Mouse (Mus musculus): Measurements from ENCODE around the gene Krt79. TPM values are rescaled to one million over a fixed set of nuclear protein-coding genes. Genes with fewer than 3 reads are reported as not detected.

The Krt79 gene
- total RNA-seq, 1 experiment, result 2.0 TPM

DNA sequence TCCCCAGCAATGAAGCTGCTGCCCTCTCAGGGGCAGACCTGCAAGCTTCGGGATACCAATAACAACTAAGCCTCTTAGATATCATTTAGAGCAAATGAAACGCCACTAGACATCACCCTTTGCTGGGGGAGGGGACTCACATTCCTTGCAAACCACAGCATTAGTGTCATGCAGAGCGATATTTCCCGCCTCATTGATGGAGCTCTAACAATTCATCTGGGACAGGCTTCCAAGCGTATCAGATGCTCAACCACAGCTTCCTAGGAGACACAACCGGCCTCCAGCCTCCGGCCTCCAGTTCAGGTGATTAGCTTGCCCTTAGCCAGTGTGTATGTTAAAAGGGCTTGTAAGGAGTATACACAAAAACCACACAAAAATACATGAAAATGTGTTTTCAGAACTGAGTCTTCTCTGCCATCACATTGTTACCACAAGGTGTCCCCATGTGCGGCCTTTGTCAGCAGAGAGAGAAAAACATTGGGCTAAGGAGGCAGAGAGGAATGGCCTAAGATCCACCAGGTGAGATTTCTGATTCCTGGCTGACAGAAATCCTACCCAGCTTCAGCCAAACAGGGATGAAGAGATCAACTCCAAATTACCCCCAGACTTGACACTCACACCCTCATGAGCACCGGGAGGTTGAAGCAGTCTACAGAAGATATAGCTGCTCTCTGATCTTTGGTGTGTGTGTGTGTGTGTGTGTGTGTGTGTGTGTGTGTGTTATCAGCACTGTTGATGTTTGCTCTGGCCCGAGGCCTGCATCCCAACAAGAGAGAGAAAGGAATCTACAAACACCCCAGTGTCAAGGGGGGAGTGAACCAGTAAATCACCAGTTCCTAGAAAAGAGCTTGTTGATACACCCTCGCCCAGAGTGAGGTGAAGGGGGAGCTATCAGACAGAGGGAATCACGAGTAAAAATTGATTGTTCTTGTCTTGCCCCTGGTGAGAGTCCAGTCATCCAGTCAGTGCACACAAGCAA lies 37.7 kb downstream of the Krt79 start:
- DNase-seq (ENCODE audit: low read depth, low spot score), result no peak
- H3K36me3 ChIP-seq (ENCODE audit: control insufficient read depth, insufficient read depth, low read length, poor library complexity, severe bottlenecking), result no peaks in the 10 kb centered on the region
- H3K9me3 ChIP-seq (ENCODE audit: control insufficient read depth, insufficient read depth, low read depth, low read length), result no peaks in the 10 kb centered on the region
- no peak for TF ChIP-seq ZNF384 (IDR thresholded peaks at IDR 0.05; ENCODE audit: low read depth, low read length)
- TF ChIP-seq CHD2 (IDR thresholded peaks at IDR 0.05; ENCODE audit: low read depth, low read length), result no peak
- TF ChIP-seq MAFK (IDR thresholded peaks at IDR 0.05; ENCODE audit: insufficient read depth, low read depth, low read length), result no peak
- TF ChIP-seq ZC3H11A (IDR thresholded peaks at IDR 0.05; ENCODE audit: borderline replicate concordance, low read depth, low read length), result no peak
- TF ChIP-seq HCFC1 (IDR thresholded peaks at IDR 0.05; ENCODE audit: borderline replicate concordance, insufficient read depth, low read length), result no peak
- no peak overlapping the region for H3K4me3 ChIP-seq (ENCODE audit: insufficient read depth in 1 of 2, low read depth in 1 of 2, low read length in 2 of 2, poor library complexity in 1 of 2, severe bottlenecking in 1 of 2)
- no peak overlapping the region for H3K27ac ChIP-seq (ENCODE audit: insufficient read depth, low read depth, low read length, poor library complexity, severe bottlenecking)
- no peaks in the 10 kb centered on the region for H3K4me1 ChIP-seq (ENCODE audit: control insufficient read depth in 2 of 2, insufficient read depth in 2 of 2, low read length in 2 of 2, poor library complexity in 1 of 2)
- no peak overlapping the region for H3K9ac ChIP-seq (ENCODE audit: insufficient read depth, low read depth, low read length, poor library complexity, severe bottlenecking)
- in situ Hi-C loops (cut with MboI; ENCODE audit: low sequenced_read_pairs in 2 of 2, unreplicated experiment in 2 of 2), result no loop called here

DNA sequence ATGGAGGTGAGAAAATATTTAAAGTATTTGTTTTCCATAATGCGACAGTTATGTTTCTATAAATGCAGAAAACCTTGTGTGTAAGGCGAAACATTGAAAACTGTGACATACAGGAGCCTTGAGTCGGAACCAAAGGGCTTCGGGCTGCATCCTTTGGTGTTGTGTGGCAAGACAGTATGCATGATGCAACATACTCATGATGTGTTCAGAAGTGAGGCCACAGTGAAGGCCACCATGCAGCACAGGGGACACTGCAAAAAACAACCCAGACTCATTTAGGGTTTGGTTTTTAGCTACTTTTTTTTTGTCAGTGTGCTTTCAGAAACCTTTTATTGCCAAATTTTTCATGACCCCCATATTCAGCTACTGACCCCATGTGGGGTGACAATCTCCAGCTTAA lies 44.9 kb downstream of the Krt79 start:
- H3K4me3 ChIP-seq (ENCODE audit: insufficient read depth in 1 of 2, low read depth in 1 of 2, low read length in 2 of 2, poor library complexity in 1 of 2, severe bottlenecking in 1 of 2), result no peak overlapping the region
- no peaks in the 10 kb centered on the region for H3K9me3 ChIP-seq (ENCODE audit: control insufficient read depth, insufficient read depth, low read depth, low read length)
- H3K9ac ChIP-seq (ENCODE audit: insufficient read depth, low read depth, low read length, poor library complexity, severe bottlenecking), result no peak overlapping the region
- H3K27ac ChIP-seq (ENCODE audit: insufficient read depth, low read depth, low read length, poor library complexity, severe bottlenecking), result no peak overlapping the region
- in situ Hi-C loops (cut with MboI; ENCODE audit: low sequenced_read_pairs in 2 of 2, unreplicated experiment in 2 of 2), result no loop called here
- H3K36me3 ChIP-seq (ENCODE audit: control insufficient read depth, insufficient read depth, low read length, poor library complexity, severe bottlenecking), result no peaks in the 10 kb centered on the region
- no peaks in the 10 kb centered on the region for H3K4me1 ChIP-seq (ENCODE audit: control insufficient read depth in 2 of 2, insufficient read depth in 2 of 2, low read length in 2 of 2, poor library complexity in 1 of 2)
- TF ChIP-seq MAFK (IDR thresholded peaks at IDR 0.05; ENCODE audit: insufficient read depth, low read depth, low read length) (no peak), ZNF384 (IDR thresholded peaks at IDR 0.05; ENCODE audit: low read depth, low read length) (no peak)
- no peak for DNase-seq (ENCODE audit: low read depth, low spot score)

GRCm38 (mm10) chr15:101892820-101893219 lies 47.3 kb downstream of the Krt79 start, which contains the start of gene Krt76:
TSS of gene Krt76 (minus strand) at chr15:101892920.
- TF ChIP-seq HCFC1 (IDR thresholded peaks at IDR 0.05; ENCODE audit: borderline replicate concordance, insufficient read depth, low read length), result no peak
- TF ChIP-seq MAFK (IDR thresholded peaks at IDR 0.05; ENCODE audit: insufficient read depth, low read depth, low read length), result no peak
- no peak for TF ChIP-seq CHD2 (IDR thresholded peaks at IDR 0.05; ENCODE audit: low read depth, low read length)
- TF ChIP-seq ZC3H11A (IDR thresholded peaks at IDR 0.05; ENCODE audit: borderline replicate concordance, low read depth, low read length), result no peak
- no peaks in the 10 kb centered on the region for H3K9me3 ChIP-seq (ENCODE audit: control insufficient read depth, insufficient read depth, low read depth, low read length)
- H3K9ac ChIP-seq (ENCODE audit: insufficient read depth, low read depth, low read length, poor library complexity, severe bottlenecking), result no peak within 1 kb of the TSS
- H3K27ac ChIP-seq (ENCODE audit: insufficient read depth, low read depth, low read length, poor library complexity, severe bottlenecking), result no peak within 1 kb of the TSS
- no peaks in the 10 kb centered on the region for H3K36me3 ChIP-seq (ENCODE audit: control insufficient read depth, insufficient read depth, low read length, poor library complexity, severe bottlenecking)
- no peaks in the 10 kb centered on the region for H3K4me1 ChIP-seq (ENCODE audit: control insufficient read depth in 2 of 2, insufficient read depth in 2 of 2, low read length in 2 of 2, poor library complexity in 1 of 2)
- no peak within 1 kb of the TSS for H3K4me3 ChIP-seq (ENCODE audit: insufficient read depth in 1 of 2, low read depth in 1 of 2, low read length in 2 of 2, poor library complexity in 1 of 2, severe bottlenecking in 1 of 2)
- no peak for DNase-seq (ENCODE audit: low read depth, low spot score)
- in situ Hi-C loops (cut with MboI; ENCODE audit: low sequenced_read_pairs in 2 of 2, unreplicated experiment in 2 of 2), result no loop called here

DNA sequence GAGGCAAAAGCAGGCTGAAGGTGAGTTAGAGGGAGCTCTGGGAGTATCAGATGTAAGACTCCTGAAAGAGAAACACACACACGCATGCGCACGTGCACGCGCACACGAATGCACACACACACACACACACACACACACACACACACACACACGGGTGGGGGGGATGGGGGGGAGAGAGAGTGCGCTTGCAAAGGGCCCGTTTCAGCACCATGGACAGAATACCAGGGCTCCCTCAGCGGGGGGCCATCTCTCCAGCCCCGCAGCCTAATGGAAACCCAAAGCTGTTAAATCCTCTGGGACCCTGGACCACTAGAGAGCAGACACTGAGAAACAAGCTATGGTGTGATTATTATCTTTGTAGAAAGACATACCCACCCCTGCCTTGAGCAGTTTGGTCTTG lies 60.3 kb downstream of the Krt79 start:
- H3K4me3 ChIP-seq (ENCODE audit: insufficient read depth in 1 of 2, low read depth in 1 of 2, low read length in 2 of 2, poor library complexity in 1 of 2, severe bottlenecking in 1 of 2), result no peak overlapping the region
- no peak overlapping the region for H3K27ac ChIP-seq (ENCODE audit: insufficient read depth, low read depth, low read length, poor library complexity, severe bottlenecking)
- no peaks in the 10 kb centered on the region for H3K36me3 ChIP-seq (ENCODE audit: control insufficient read depth, insufficient read depth, low read length, poor library complexity, severe bottlenecking)
- no peak for DNase-seq (ENCODE audit: low read depth, low spot score)
- H3K9ac ChIP-seq (ENCODE audit: insufficient read depth, low read depth, low read length, poor library complexity, severe bottlenecking), result no peak overlapping the region
- no peaks in the 10 kb centered on the region for H3K4me1 ChIP-seq (ENCODE audit: control insufficient read depth in 2 of 2, insufficient read depth in 2 of 2, low read length in 2 of 2, poor library complexity in 1 of 2)
- H3K9me3 ChIP-seq (ENCODE audit: control insufficient read depth, insufficient read depth, low read depth, low read length), result no peaks in the 10 kb centered on the region
- in situ Hi-C loops (cut with MboI; ENCODE audit: low sequenced_read_pairs in 2 of 2, unreplicated experiment in 2 of 2), result no loop called here
- TF ChIP-seq MAFK (IDR thresholded peaks at IDR 0.05; ENCODE audit: insufficient read depth, low read depth, low read length) (no peak), HCFC1 (IDR thresholded peaks at IDR 0.05; ENCODE audit: borderline replicate concordance, insufficient read depth, low read length) (no peak), ZNF384 (IDR thresholded peaks at IDR 0.05; ENCODE audit: low read depth, low read length) (no peak), ZC3H11A (IDR thresholded peaks at IDR 0.05; ENCODE audit: borderline replicate concordance, low read depth, low read length) (no peak), CHD2 (IDR thresholded peaks at IDR 0.05; ENCODE audit: low read depth, low read length) (no peak)

Other genes with a start within 250 kb of the Krt79 start
- 0.22 TPM in 1 of 2 replicates, not detected in the other for gene Krt6a, start 246.0 kb downstream of the Krt79 start, total RNA-seq (2012; rRNA removed)
- gene Krt5, start 227.4 kb downstream of the Krt79 start, total RNA-seq (2012; rRNA removed), result 0.11 and 0.31 TPM in 2 replicates
- 0.16 TPM in 1 of 2 replicates, not detected in the other for gene Krt71, start 197.2 kb downstream of the Krt79 start, total RNA-seq (2012; rRNA removed)
- gene Krt72, start 153.9 kb downstream of the Krt79 start, total RNA-seq (2012; rRNA removed), result 0.11 TPM in 1 of 2 replicates, not detected in the other
- not detected in 2 replicates for gene Krt73, start 138.0 kb downstream of the Krt79 start, total RNA-seq (2012; rRNA removed)
- not detected in 2 replicates for gene Krt2, start 122.2 kb downstream of the Krt79 start, total RNA-seq (2012; rRNA removed)
- gene Krt1, start 89.5 kb downstream of the Krt79 start, total RNA-seq (2012; rRNA removed), result 0.09 TPM in 1 of 2 replicates, not detected in the other
- gene Krt77, start 70.6 kb downstream of the Krt79 start, total RNA-seq (2012; rRNA removed), result not detected in 2 replicates
- gene Krt76, start 47.4 kb downstream of the Krt79 start, total RNA-seq (2012; rRNA removed), result 0.09 TPM in 1 of 2 replicates, not detected in the other
- 0.13 TPM in 1 of 2 replicates, not detected in the other for gene Krt4, start 15.6 kb downstream of the Krt79 start, total RNA-seq (2012; rRNA removed)
- 0.09 TPM in 1 of 2 replicates, not detected in the other for gene Krt78, start 14.0 kb upstream of the Krt79 start, total RNA-seq (2012; rRNA removed)
- gene Krt8, start 64.2 kb upstream of the Krt79 start, total RNA-seq (2012; rRNA removed), result 346 and 451 TPM in 2 replicates
- gene Krt18, start 87.9 kb upstream of the Krt79 start, total RNA-seq (2012; rRNA removed), result 266 and 382 TPM in 2 replicates
- gene Eif4b, start 133.4 kb upstream of the Krt79 start, total RNA-seq (2012; rRNA removed), result 361 and 417 TPM in 2 replicates
- gene Tns2, start 160.1 kb upstream of the Krt79 start, total RNA-seq (2012; rRNA removed), result 4.5 and 4.9 TPM in 2 replicates
- gene Spryd3, start 195.9 kb upstream of the Krt79 start, total RNA-seq (2012; rRNA removed), result 22.7 and 34.8 TPM in 2 replicates
- 4.2 and 7.5 TPM in 2 replicates for gene Igfbp6, start 204.0 kb upstream of the Krt79 start, total RNA-seq (2012; rRNA removed)
- gene Soat2, start 210.2 kb upstream of the Krt79 start, total RNA-seq (2012; rRNA removed), result 5.3 and 9.5 TPM in 2 replicates

Measured in ES-E14 (cell line).